Mouse (Mus musculus): ENCODE results near the gene L2hgdh.

The L2hgdh gene

GRCm38 (mm10) chr12:69730306-69730705 lies 5.6 kb upstream of the L2hgdh start:
- no peak for ATAC-seq (ENCODE audit: low TSS enrichment)

- ATAC-seq (ENCODE audit: low TSS enrichment) = no peak
Measured at GRCm38 (mm10) chr12:69729246-69729645, 4.6 kb upstream of the L2hgdh start.

- peak; percentile 62; the same call in 1 of the 2 replicates for ATAC-seq (ENCODE audit: low TSS enrichment)
Measured at GRCm38 (mm10) chr12:69724018-69724710, 509 bp downstream of the L2hgdh start.

- no peak for ATAC-seq (ENCODE audit: low TSS enrichment)
Measured at GRCm38 (mm10) chr12:69723376-69723775, 1.3 kb downstream of the L2hgdh start.

GRCm38 (mm10) chr12:69722857-69723256 lies 1.8 kb downstream of the L2hgdh start:
- no peak for ATAC-seq (ENCODE audit: low TSS enrichment)

GRCm38 (mm10) chr12:69713628-69714027 lies 11.0 kb downstream of the L2hgdh start:
- no peak for ATAC-seq (ENCODE audit: low TSS enrichment)

- no peak for ATAC-seq (ENCODE audit: low TSS enrichment)
Measured at GRCm38 (mm10) chr12:69704799-69705458, 19.7 kb downstream of the L2hgdh start.

- no peak for ATAC-seq (ENCODE audit: low TSS enrichment)
Measured at GRCm38 (mm10) chr12:69698352-69698751, 26.3 kb downstream of the L2hgdh start.

GRCm38 (mm10) chr12:69696746-69697145 lies 27.9 kb downstream of the L2hgdh start:
- ATAC-seq (ENCODE audit: low TSS enrichment) = 0 out of 2 replicates have a peak, but pooled peaks have one; percentile 74

- no peak for ATAC-seq (ENCODE audit: low TSS enrichment)
Measured at GRCm38 (mm10) chr12:69693471-69693870, 31.2 kb downstream of the L2hgdh start.

- ATAC-seq (ENCODE audit: low TSS enrichment) = no peak
Measured at GRCm38 (mm10) chr12:69690714-69691113, 34.0 kb downstream of the L2hgdh start.

GRCm38 (mm10) chr12:69689094-69689493 lies 35.6 kb downstream of the L2hgdh start:
- no peak for ATAC-seq (ENCODE audit: low TSS enrichment)

GRCm38 (mm10) chr12:69688368-69688767 lies 36.3 kb downstream of the L2hgdh start:
- no peak for ATAC-seq (ENCODE audit: low TSS enrichment)

GRCm38 (mm10) chr12:69683537-69683936 lies 41.1 kb downstream of the L2hgdh start:
- ATAC-seq (ENCODE audit: low TSS enrichment) = 0 out of 2 replicates have a peak, but pooled peaks have one; percentile 24

GRCm38 (mm10) chr12:69682788-69683419 lies 41.8 kb downstream of the L2hgdh start:
- ATAC-seq (ENCODE audit: low TSS enrichment) = no peak

- peak; percentile 86 for ATAC-seq (ENCODE audit: low TSS enrichment)
Measured at GRCm38 (mm10) chr12:69682065-69682787, 42.4 kb downstream of the L2hgdh start.

GRCm38 (mm10) chr12:69681566-69682061 lies 43.1 kb downstream of the L2hgdh start, which contains the start of gene Sos2:
TSS of gene Sos2 (minus strand) at chr12:69681852.
- peak; percentile 80 for ATAC-seq (ENCODE audit: low TSS enrichment)

GRCm38 (mm10) chr12:69680635-69681565 lies 43.8 kb downstream of the L2hgdh start:
- peak; percentile 15 for ATAC-seq (ENCODE audit: low TSS enrichment)

- ATAC-seq (ENCODE audit: low TSS enrichment) = no peak
Measured at GRCm38 (mm10) chr12:69676157-69676556, 48.5 kb downstream of the L2hgdh start.

All from frontal cortex, adult (tissue).